Mouse (Mus musculus): Measurements from ENCODE around the gene Olfr934. TPM values are rescaled to one million over a fixed set of nuclear protein-coding genes. Genes with fewer than 3 reads are reported as not detected.

Gene Olfr934
- not detected for total RNA-seq (2022)

DNA sequence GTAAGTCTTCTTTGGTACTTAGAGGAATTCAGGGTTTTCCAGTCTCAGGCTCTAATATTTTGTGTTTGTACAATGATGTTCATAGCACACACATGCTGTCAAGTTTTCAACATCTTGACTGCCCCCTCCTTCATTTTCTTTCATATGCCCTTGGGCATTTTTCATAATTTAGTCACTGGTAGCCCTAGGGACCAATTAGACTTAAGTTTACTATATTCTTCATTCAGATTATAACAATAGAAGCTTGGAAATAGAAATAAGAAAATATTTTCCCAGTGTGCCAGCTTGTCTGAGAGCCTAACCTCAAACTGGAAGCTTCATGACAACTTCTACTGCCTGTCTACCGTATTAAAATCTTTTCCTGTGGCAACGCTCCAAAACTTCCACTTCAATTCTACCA lies at the start of gene Olfr934:
TSS of gene Olfr934 (minus strand) at position 101 of the 400 bp plus-strand sequence.
- no peak for DNase-seq (ENCODE audit: low spot score in 2 of 2)

DNA sequence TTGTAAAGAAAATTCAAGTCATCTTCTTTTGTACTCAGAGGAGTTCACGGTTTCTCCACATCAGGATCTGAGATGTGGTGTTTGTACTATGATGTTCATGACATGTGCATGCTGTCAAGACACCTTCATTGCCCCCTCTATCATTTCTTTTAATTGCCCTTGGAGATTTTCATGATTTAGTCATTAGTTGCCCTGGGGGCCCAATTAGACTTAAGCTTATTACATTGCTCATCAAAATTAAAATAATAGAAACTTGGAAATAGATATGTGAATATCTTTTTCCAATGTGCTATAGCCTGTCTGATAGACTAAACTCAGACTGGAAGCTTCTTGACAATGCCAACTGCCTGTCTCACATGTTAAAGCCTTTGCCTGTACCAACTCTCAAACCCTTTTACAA lies 35.2 kb upstream of the Olfr934 start, which contains the start of gene Olfr146:
TSS of gene Olfr146 (minus strand) at position 101 of the 400 bp plus-strand sequence.
- no peak for DNase-seq (ENCODE audit: low spot score in 2 of 2)

DNA sequence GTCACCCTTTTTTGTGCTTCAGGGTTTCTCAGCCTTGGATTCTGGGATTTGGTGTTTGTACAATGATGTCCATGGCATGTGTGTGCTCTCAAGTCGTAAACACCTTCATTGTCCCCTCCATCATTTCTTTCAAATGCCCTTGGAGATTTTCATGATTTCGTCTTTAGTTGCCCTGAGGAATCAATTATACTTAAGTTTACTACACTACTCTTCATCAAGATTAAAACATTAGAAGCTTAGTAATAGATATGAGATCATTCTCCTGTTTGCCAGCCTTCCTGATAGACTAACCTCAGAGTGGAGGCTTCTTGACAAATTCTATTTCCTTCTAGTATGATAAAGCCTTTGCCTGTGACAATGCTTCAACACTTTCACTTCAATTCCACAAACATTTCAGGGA lies 11.5 kb upstream of the Olfr934 start, which contains the start of gene Olfr935:
TSS of gene Olfr935 (minus strand) at position 101 of the 400 bp plus-strand sequence.
- no peak for DNase-seq (ENCODE audit: low spot score in 2 of 2)

DNA sequence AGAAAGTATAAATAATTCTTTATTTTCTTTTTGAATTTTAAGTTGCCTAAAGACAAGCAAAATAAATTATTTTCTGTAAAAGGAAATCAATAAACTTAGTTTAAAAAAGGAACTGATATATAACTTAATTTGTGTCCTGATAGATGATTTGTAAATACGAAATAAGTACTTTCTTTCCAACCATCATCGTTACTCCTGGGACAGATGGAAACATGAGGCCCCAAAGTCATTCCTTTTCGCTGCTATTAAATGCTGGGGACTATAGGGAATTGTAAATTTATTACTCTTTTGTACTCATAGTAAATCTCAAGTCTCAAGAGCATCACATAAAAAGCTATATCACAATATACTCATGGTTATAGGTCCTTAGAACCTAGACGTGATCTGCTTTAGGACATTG lies 16.1 kb downstream of the Olfr934 start, which contains the start of gene Olfr933:
TSS of gene Olfr933 (plus strand) at position 301 of the 400 bp plus-strand sequence.
- DNase-seq (ENCODE audit: low spot score in 2 of 2), result no peak

DNA sequence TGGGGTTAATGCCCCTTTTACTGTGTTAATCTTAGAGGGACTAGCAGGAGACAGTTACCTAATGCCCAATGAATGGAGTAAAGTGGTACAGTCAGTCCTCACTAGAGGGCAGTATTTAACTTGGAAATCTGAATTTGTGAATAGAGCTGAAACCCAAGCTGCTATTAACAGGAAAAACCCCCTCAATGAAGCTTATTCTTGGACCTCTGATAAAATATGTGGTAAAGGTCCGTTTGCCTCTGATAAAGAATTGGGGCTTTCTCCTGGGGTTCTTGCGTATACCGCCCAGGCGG lies 34.0 kb downstream of the Olfr934 start:
- no peak for DNase-seq (ENCODE audit: low spot score in 2 of 2)

DNA sequence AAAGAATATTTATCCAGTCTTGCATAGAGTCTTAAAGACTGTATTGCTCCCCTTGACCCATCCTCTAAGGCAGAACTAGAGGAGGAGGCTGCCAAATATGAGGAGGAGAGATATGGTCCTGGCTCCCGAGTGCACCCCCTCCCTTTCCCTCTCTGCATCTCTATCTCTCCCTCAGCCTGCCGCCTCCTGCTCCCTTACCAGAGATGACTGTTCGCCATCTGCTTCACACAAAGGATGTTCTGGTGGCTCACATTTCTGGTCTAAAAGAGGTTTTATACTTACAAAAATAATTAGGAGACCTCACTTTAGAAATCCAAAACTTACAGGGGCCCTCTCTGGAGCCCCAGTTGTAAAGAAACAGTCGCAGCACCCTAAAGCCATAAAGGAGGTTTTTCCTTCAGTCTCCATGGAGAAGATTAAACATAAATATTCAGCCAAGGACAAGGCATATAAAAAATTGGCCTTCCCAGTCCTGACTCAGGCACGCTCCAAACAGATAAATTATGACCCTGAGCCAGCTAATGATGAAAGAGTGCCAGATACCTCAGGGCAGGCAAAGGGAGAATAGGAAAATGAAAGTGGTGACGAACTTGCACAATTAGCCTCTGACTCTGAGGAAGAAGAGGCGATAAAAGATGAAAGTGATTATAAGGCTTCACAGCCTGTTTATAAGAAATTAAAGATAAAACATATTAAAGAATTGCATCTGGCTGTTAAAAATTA lies 34.6 kb downstream of the Olfr934 start:
- no peak for DNase-seq (ENCODE audit: low spot score in 2 of 2)

Other genes with a start within 250 kb of the Olfr934 start
- gene Olfr920, start 236.0 kb downstream of the Olfr934 start, total RNA-seq (2022), result under 1 TPM in 3 of 4 experiments, not detected in 1; 0.04 to 0.05 (median 0.05) TPM
- gene Olfr921, start 215.2 kb downstream of the Olfr934 start, total RNA-seq (2022), result not detected
- not detected for gene Olfr922, start 173.7 kb downstream of the Olfr934 start, total RNA-seq (2022)
- not detected for gene Olfr923, start 161.8 kb downstream of the Olfr934 start, total RNA-seq (2022)
- not detected for gene Olfr924, start 143.9 kb downstream of the Olfr934 start, total RNA-seq (2022)
- not detected for gene Olfr26, start 133.3 kb downstream of the Olfr934 start, total RNA-seq (2022)
- gene Olfr926, start 111.2 kb downstream of the Olfr934 start, total RNA-seq (2022), result not detected
- gene Olfr930, start 58.5 kb downstream of the Olfr934 start, total RNA-seq (2022), result not detected
- not detected for gene Olfr933, start 16.0 kb downstream of the Olfr934 start, total RNA-seq (2022)
- gene Olfr935, start 11.4 kb upstream of the Olfr934 start, total RNA-seq (2022), result not detected
- gene Olfr146, start 35.1 kb upstream of the Olfr934 start, total RNA-seq (2022), result not detected
- gene Olfr937, start 76.6 kb upstream of the Olfr934 start, total RNA-seq (2022), result not detected
- not detected for gene Olfr938, start 90.6 kb upstream of the Olfr934 start, total RNA-seq (2022)
- not detected for gene Olfr27, start 139.8 kb upstream of the Olfr934 start, total RNA-seq (2022)
- gene Olfr943, start 178.0 kb upstream of the Olfr934 start, total RNA-seq (2022), result not detected
- not detected for gene Olfr944, start 213.6 kb upstream of the Olfr934 start, total RNA-seq (2022)